Mouse (Mus musculus) liver, adult 2 months (tissue): ENCODE data around the gene Uap1.

ENCODE experiments used
- CTCF ChIP-seq: fragments of 200-500 bp; IDR thresholded peaks from 2 replicates; pipeline ENCODE4 v1.5.1; 2011; ENCODE audit warnings: low read depth, low read length, control low read depth
- POLR2A ChIP-seq: fragments of 200-500 bp; IDR thresholded peaks from 2 replicates; pipeline ENCODE4 v1.6.1; 2011; ENCODE audit warnings: low read length, control low read depth; ENCODE audit not compliant: insufficient read depth; ENCODE audit errors: extremely low read depth

DNA sequence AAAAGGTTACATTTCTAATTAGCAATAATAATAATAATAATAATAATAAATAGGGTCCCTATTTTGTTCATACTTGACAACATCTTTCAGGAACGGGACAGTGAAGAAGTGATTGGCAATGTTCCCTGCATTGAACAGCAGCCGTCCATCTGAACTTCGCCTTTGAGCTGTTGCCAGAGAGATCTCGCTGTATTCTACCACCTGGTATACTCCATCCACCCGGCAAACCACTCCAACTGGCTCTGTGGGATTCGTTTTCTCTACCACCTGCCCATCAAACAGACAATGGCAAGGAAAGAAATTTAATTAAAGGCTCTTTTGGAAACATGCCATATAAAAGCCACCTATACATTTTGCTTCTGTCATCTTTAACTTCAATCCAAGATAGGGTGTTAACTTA lies 23.9 kb downstream of the Uap1 start:
- TF ChIP-seq CTCF (no peak), POLR2A (no peak)
